13 mouse cellular contexts compared by ENCODE assay signal in genomic region chr15:101278589-101278988, GRCm38 (mm10). TPM values are rescaled to one million over a fixed set of nuclear protein-coding genes. Genes with fewer than 3 reads are reported as not detected.
DNase-seq lines count a peak whose midpoint lies in the region; ATAC-seq and TF ChIP-seq lines count a peak whose summit lies in the region.
"Had no signal": no experiment of that assay in that cellular context is flagged by ENCODE, and none has a peak within 500 bp of the region (broad histone marks: within the 10 kb centered on the region; RNA-seq: fewer than 3 reads in every experiment).

No protein-coding gene starts in this region.

- H3K4me2 ChIP-seq in forebrain, embryonic 14.5 days (ENCODE audit: low read length): no peak overlapping the region
- H3K4me2 ChIP-seq in limb, embryonic 14.5 days (replicated peaks; ENCODE audit: low read depth, low read length, severe bottlenecking): no peak overlapping the region
- H3K4me2 ChIP-seq: liver, embryonic 15.5 days had no signal

- no peak for TF ChIP-seq CTCF in layer of hippocampus, adult 2 months (conservative IDR thresholded peaks at IDR 0.05)

- DNase-seq in forebrain, embryonic 10.5 days (ENCODE audit: extremely low spot score, low spot score): no peak
- DNase-seq in forebrain, embryonic 14.5 days (ENCODE audit: low spot score): no peak
- DNase-seq in layer of hippocampus, adult 2 months (ENCODE audit: low spot score in 2 of 2): no peak
- DNase-seq in layer of hippocampus, adult 9-11 months: no peak
- peak; percentile 42 for DNase-seq in adrenal gland, postnatal 25 days
- no peak for DNase-seq in limb, embryonic 14.5 days (ENCODE audit: low spot score)
- no peak for DNase-seq in cerebellum, adult 18-20 months
- DNase-seq: cerebellum, postnatal 10 days; kidney, postnatal 10 days had no signal

- no peaks in the 10 kb centered on the region for H3K27me3 ChIP-seq in forebrain, embryonic 10.5 days (ENCODE audit: poor library complexity, severe bottlenecking)
- H3K27me3 ChIP-seq in forebrain, embryonic 14.5 days (replicated peaks; ENCODE audit: control insufficient read depth, insufficient read depth, low read length): no peaks in the 10 kb centered on the region
- no peaks in the 10 kb centered on the region for H3K27me3 ChIP-seq in limb, embryonic 14.5 days (ENCODE audit: control insufficient read depth, insufficient read depth, low read length)
- H3K27me3 ChIP-seq: liver, embryonic 15.5 days; Patski had no signal

- H3K36me3 ChIP-seq in forebrain, embryonic 10.5 days (replicated peaks): peaks cover 9% of the 10 kb centered on the region
- 0 out of 2 replicates have a peak, but pooled peaks cover 5% of the 10 kb centered on the region for H3K36me3 ChIP-seq in forebrain, embryonic 14.5 days (ENCODE audit: control insufficient read depth, insufficient read depth, low read length)
- peaks cover 11% of the 10 kb centered on the region for H3K36me3 ChIP-seq in limb, embryonic 14.5 days (ENCODE audit: control insufficient read depth, insufficient read depth, low read length)
- H3K36me3 ChIP-seq: liver, embryonic 15.5 days had no signal

- H3K27ac ChIP-seq in forebrain, embryonic 10.5 days: peak overlapping the region; percentile 86
- no peak overlapping the region for H3K27ac ChIP-seq in forebrain, embryonic 14.5 days (ENCODE audit: low read depth, low read length)
- peak overlapping the region; percentile 46; the same call in 1 of the 2 replicates for H3K27ac ChIP-seq in layer of hippocampus, adult 2 months
- H3K27ac ChIP-seq in limb, embryonic 14.5 days (replicated peaks; ENCODE audit: low read depth, low read length): peak overlapping the region; percentile 77
- H3K27ac ChIP-seq: liver, embryonic 15.5 days had no signal

- WGBS in forebrain, embryonic 10.5 days: 65% methylated on average over 5 of the region's 5 CpGs
- 65% methylated on average over 5 of the region's 5 CpGs for WGBS in forebrain, embryonic 14.5 days
- WGBS in limb, embryonic 14.5 days: 42% methylated on average over 5 of the region's 5 CpGs

- no peak overlapping the region for H3K4me3 ChIP-seq in forebrain, embryonic 10.5 days
- no peak overlapping the region for H3K4me3 ChIP-seq in forebrain, embryonic 14.5 days (ENCODE audit: low read depth, low read length)
- H3K4me3 ChIP-seq in layer of hippocampus, adult 2 months: no peak overlapping the region
- no peak overlapping the region for H3K4me3 ChIP-seq in limb, embryonic 14.5 days (replicated peaks; ENCODE audit: low read length)
- H3K4me3 ChIP-seq: liver, embryonic 15.5 days had no signal

- H3K4me1 ChIP-seq in forebrain, embryonic 10.5 days: peaks cover 44% of the 10 kb centered on the region
- no peaks in the 10 kb centered on the region for H3K4me1 ChIP-seq in forebrain, embryonic 14.5 days (ENCODE audit: control insufficient read depth, insufficient read depth, low read length)
- H3K4me1 ChIP-seq in limb, embryonic 14.5 days (ENCODE audit: control insufficient read depth, insufficient read depth, low read length): peaks cover 20% of the 10 kb centered on the region

- TF ChIP-seq POLR2A in limb, embryonic 14.5 days (IDR thresholded peaks at IDR 0.05; ENCODE audit: borderline replicate concordance, extremely low read depth, insufficient read depth, insufficient read length): no peak

- H3K9ac ChIP-seq in forebrain, embryonic 14.5 days (ENCODE audit: low read length): no peak overlapping the region
- no peak overlapping the region; the same call in 1 of the 2 replicates for H3K9ac ChIP-seq in limb, embryonic 14.5 days (ENCODE audit: low read depth, low read length, severe bottlenecking)
- H3K9ac ChIP-seq: liver, embryonic 15.5 days had no signal

- no peaks in the 10 kb centered on the region for H3K9me3 ChIP-seq in forebrain, embryonic 10.5 days
- H3K9me3 ChIP-seq in forebrain, embryonic 14.5 days (replicated peaks; ENCODE audit: control insufficient read depth, low read length): no peaks in the 10 kb centered on the region
- H3K9me3 ChIP-seq in limb, embryonic 14.5 days (ENCODE audit: control insufficient read depth, low read length): no peaks in the 10 kb centered on the region
- H3K9me3 ChIP-seq: liver, embryonic 15.5 days had no signal

- no peak for ATAC-seq in forebrain, embryonic 14.5 days
- no peak for ATAC-seq in limb, embryonic 14.5 days (ENCODE audit: low FRiP score, low read depth)
- ATAC-seq in granulocyte monocyte progenitor cell, adult 5-6 weeks (replicated peaks; ENCODE audit: poor library complexity, severe bottlenecking): no peak
- ATAC-seq: Patski had no signal

RNA-seq across cellular contexts. Expression of gene Atg101, which starts 5.5 kb away (rescaled TPM):
- polyA plus RNA-seq in forebrain, embryonic 10.5 days (2016; fragmentation: Nextera tagmentation; extraction: Ambion mirVana): 77.2 and 77.8 TPM in 2 replicates
- 82.3 and 83.1 TPM in 2 replicates for polyA plus RNA-seq in forebrain, embryonic 14.5 days (2014; fragmentation: Nextera tagmentation; extraction: Ambion mirVana)
- total RNA-seq in layer of hippocampus, adult 2 months (2021): 10 to 100 TPM; 50.6 to 53.3 TPM
- 40.6 and 44.5 TPM in 2 replicates for total RNA-seq in adrenal gland, postnatal 25 days (2021)
- polyA plus RNA-seq in limb, embryonic 14.5 days (2012; rRNA removed): 42.9 and 47.2 TPM in 2 replicates
- 53.3 and 56.0 TPM in 2 replicates for polyA plus RNA-seq in limb, embryonic 14.5 days (2014; fragmentation: Nextera tagmentation; extraction: Ambion mirVana)
- 35.3 and 36.0 TPM in 2 replicates for total RNA-seq in granulocyte monocyte progenitor cell, adult 5-6 weeks (2014; fragmentation: Nextera tagmentation)
- total RNA-seq in granulocyte monocyte progenitor cell, adult 5-6 weeks (2017): 51.9 and 60.6 TPM in 2 replicates

RNA-seq across cellular contexts. Expression of gene 6030408B16Rik, which starts 14.4 kb away (rescaled TPM):
- polyA plus RNA-seq in forebrain, embryonic 10.5 days (2016; fragmentation: Nextera tagmentation; extraction: Ambion mirVana): 0.07 and 0.27 TPM in 2 replicates
- polyA plus RNA-seq in forebrain, embryonic 14.5 days (2014; fragmentation: Nextera tagmentation; extraction: Ambion mirVana): 0.25 TPM in 2 replicates
- total RNA-seq in layer of hippocampus, adult 2 months (2021): under 1 TPM in 1 of 2 experiments, not detected in 1; 0.54 TPM
- total RNA-seq in adrenal gland, postnatal 25 days (2021): 0.27 TPM in 1 of 2 replicates, not detected in the other
- 1.0 and 2.2 TPM in 2 replicates for polyA plus RNA-seq in limb, embryonic 14.5 days (2012; rRNA removed)
- 0.74 and 1.8 TPM in 2 replicates for polyA plus RNA-seq in limb, embryonic 14.5 days (2014; fragmentation: Nextera tagmentation; extraction: Ambion mirVana)
- total RNA-seq in granulocyte monocyte progenitor cell, adult 5-6 weeks (2014; fragmentation: Nextera tagmentation): 0.60 TPM in 1 of 2 replicates, not detected in the other
- total RNA-seq in granulocyte monocyte progenitor cell, adult 5-6 weeks (2017): 0.86 TPM in 1 of 2 replicates, not detected in the other
- total RNA-seq: megakaryocyte progenitor cell, adult 5-6 weeks had no signal
- polyA plus RNA-seq: Patski had no signal

RNA-seq across cellular contexts. Expression of gene Nr4a1, which starts 24.5 kb away (rescaled TPM):
- polyA plus RNA-seq in forebrain, embryonic 10.5 days (2016; fragmentation: Nextera tagmentation; extraction: Ambion mirVana): 3.7 and 5.2 TPM in 2 replicates
- 2.1 and 2.9 TPM in 2 replicates for polyA plus RNA-seq in forebrain, embryonic 14.5 days (2014; fragmentation: Nextera tagmentation; extraction: Ambion mirVana)
- 10 to 100 TPM; 39.8 to 54.8 TPM for total RNA-seq in layer of hippocampus, adult 2 months (2021)
- 98.7 and 131 TPM in 2 replicates for total RNA-seq in adrenal gland, postnatal 25 days (2021)
- 19.6 and 31.2 TPM in 2 replicates for polyA plus RNA-seq in limb, embryonic 14.5 days (2012; rRNA removed)
- polyA plus RNA-seq in limb, embryonic 14.5 days (2014; fragmentation: Nextera tagmentation; extraction: Ambion mirVana): 9.9 and 10.5 TPM in 2 replicates
- total RNA-seq in granulocyte monocyte progenitor cell, adult 5-6 weeks (2014; fragmentation: Nextera tagmentation): 1.4 and 4.0 TPM in 2 replicates
- 2.4 and 4.1 TPM in 2 replicates for total RNA-seq in granulocyte monocyte progenitor cell, adult 5-6 weeks (2017)

RNA-seq across cellular contexts. Expression of gene Grasp, which starts 54.6 kb away (rescaled TPM):
- 2.6 and 4.1 TPM in 2 replicates for polyA plus RNA-seq in forebrain, embryonic 10.5 days (2016; fragmentation: Nextera tagmentation; extraction: Ambion mirVana)
- polyA plus RNA-seq in forebrain, embryonic 14.5 days (2014; fragmentation: Nextera tagmentation; extraction: Ambion mirVana): 0.93 and 1.0 TPM in 2 replicates
- 10 to 100 TPM; 79.5 to 82.7 TPM for total RNA-seq in layer of hippocampus, adult 2 months (2021)
- 9.8 and 16.3 TPM in 2 replicates for total RNA-seq in adrenal gland, postnatal 25 days (2021)
- polyA plus RNA-seq in limb, embryonic 14.5 days (2012; rRNA removed): 20.5 and 25.8 TPM in 2 replicates
- 7.4 and 7.5 TPM in 2 replicates for polyA plus RNA-seq in limb, embryonic 14.5 days (2014; fragmentation: Nextera tagmentation; extraction: Ambion mirVana)
- total RNA-seq in granulocyte monocyte progenitor cell, adult 5-6 weeks (2014; fragmentation: Nextera tagmentation): 3.2 and 4.1 TPM in 2 replicates
- 0.26 and 1.0 TPM in 2 replicates for total RNA-seq in granulocyte monocyte progenitor cell, adult 5-6 weeks (2017)

Comparison
In these comparisons a context has a peak if more than half of its experiments do, and no peak if none do; other contexts are left out.
1. RNA of gene Nr4a1, which starts 24.5 kb away (total RNA-seq): 98.7 to 131 TPM in adrenal gland, postnatal 25 days and 39.8 to 54.8 TPM in layer of hippocampus, adult 2 months; 1.4 to 4.1 TPM in granulocyte monocyte progenitor cell, adult 5-6 weeks; every median in the first group is over 4 times any median in the second.